Mouse (Mus musculus): ENCODE results near the gene Polr3c. TPM values are rescaled to one million over a fixed set of nuclear protein-coding genes. Genes with fewer than 3 reads are reported as not detected.

Polr3c gene
- total RNA-seq, 1 experiment = 22.2 TPM

- Histone ChIP-seq H3K4me1 (ENCODE audit: control insufficient read depth in 2 of 2, insufficient read depth in 2 of 2, low read length in 2 of 2, poor library complexity in 1 of 2) (peaks cover 0 to 4% of the 10 kb centered on the region in 2 experiments; a peak in 1 of 4 replicates), H3K9me3 (ENCODE audit: control insufficient read depth, insufficient read depth, low read depth, low read length) (no peaks in the 10 kb centered on the region), H3K9ac (ENCODE audit: insufficient read depth, low read depth, low read length, poor library complexity, severe bottlenecking) (no peak overlapping the region), H3K27ac (ENCODE audit: insufficient read depth, low read depth, low read length, poor library complexity, severe bottlenecking) (no peak overlapping the region), H3K36me3 (ENCODE audit: control insufficient read depth, insufficient read depth, low read length, poor library complexity, severe bottlenecking) (peaks cover 17% of the 10 kb centered on the region; the same call in 1 of the 2 replicates), H3K4me3 (ENCODE audit: insufficient read depth in 1 of 2, low read depth in 1 of 2, low read length in 2 of 2, poor library complexity in 1 of 2, severe bottlenecking in 1 of 2) (peak overlapping the region; percentile 22 to 43; a peak in 2 of 4 replicates)
- peak; percentile 65 for DNase-seq (ENCODE audit: low read depth, low spot score)
- in situ Hi-C loops (cut with MboI; ENCODE audit: low sequenced_read_pairs in 2 of 2, unreplicated experiment in 2 of 2) = no loop called here
- TF ChIP-seq MAFK (IDR thresholded peaks at IDR 0.05; ENCODE audit: insufficient read depth, low read depth, low read length) (no peak), ZNF384 (IDR thresholded peaks at IDR 0.05; ENCODE audit: low read depth, low read length) (no peak), CHD2 (IDR thresholded peaks at IDR 0.05; ENCODE audit: low read depth, low read length) (no peak), HCFC1 (IDR thresholded peaks at IDR 0.05; ENCODE audit: borderline replicate concordance, insufficient read depth, low read length) (no peak), ZC3H11A (IDR thresholded peaks at IDR 0.05; ENCODE audit: borderline replicate concordance, low read depth, low read length) (no peak)
These were observed 8.3 kb downstream of the Polr3c start for GRCm38 (mm10) chr3:96719173-96719572.

GRCm38 (mm10) chr3:96715854-96716253, 11.6 kb downstream of the Polr3c start:
- DNase-seq (ENCODE audit: low read depth, low spot score) = no peak
- peaks cover 0 to 4% of the 10 kb centered on the region in 2 experiments; a peak in 1 of 4 replicates for H3K4me1 ChIP-seq (ENCODE audit: control insufficient read depth in 2 of 2, insufficient read depth in 2 of 2, low read length in 2 of 2, poor library complexity in 1 of 2)
- in situ Hi-C loops (cut with MboI; ENCODE audit: low sequenced_read_pairs in 2 of 2, unreplicated experiment in 2 of 2) = no loop called here
- peaks cover 32% of the 10 kb centered on the region for H3K36me3 ChIP-seq (ENCODE audit: control insufficient read depth, insufficient read depth, low read length, poor library complexity, severe bottlenecking)
- TF ChIP-seq CHD2 (IDR thresholded peaks at IDR 0.05; ENCODE audit: low read depth, low read length) (no peak), MAFK (IDR thresholded peaks at IDR 0.05; ENCODE audit: insufficient read depth, low read depth, low read length) (no peak), ZC3H11A (IDR thresholded peaks at IDR 0.05; ENCODE audit: borderline replicate concordance, low read depth, low read length) (no peak), HCFC1 (IDR thresholded peaks at IDR 0.05; ENCODE audit: borderline replicate concordance, insufficient read depth, low read length) (no peak), ZNF384 (IDR thresholded peaks at IDR 0.05; ENCODE audit: low read depth, low read length) (no peak)
- no peak overlapping the region for H3K27ac ChIP-seq (ENCODE audit: insufficient read depth, low read depth, low read length, poor library complexity, severe bottlenecking)
- no peaks in the 10 kb centered on the region for H3K9me3 ChIP-seq (ENCODE audit: control insufficient read depth, insufficient read depth, low read depth, low read length)
- H3K4me3 ChIP-seq (ENCODE audit: insufficient read depth in 1 of 2, low read depth in 1 of 2, low read length in 2 of 2, poor library complexity in 1 of 2, severe bottlenecking in 1 of 2) = no peak overlapping the region
- no peak overlapping the region for H3K9ac ChIP-seq (ENCODE audit: insufficient read depth, low read depth, low read length, poor library complexity, severe bottlenecking)

- Histone ChIP-seq H3K27ac (ENCODE audit: insufficient read depth, low read depth, low read length, poor library complexity, severe bottlenecking) (no peak overlapping the region), H3K9ac (ENCODE audit: insufficient read depth, low read depth, low read length, poor library complexity, severe bottlenecking) (no peak overlapping the region), H3K4me3 (ENCODE audit: insufficient read depth in 1 of 2, low read depth in 1 of 2, low read length in 2 of 2, poor library complexity in 1 of 2, severe bottlenecking in 1 of 2) (no peak overlapping the region), H3K4me1 (ENCODE audit: control insufficient read depth in 2 of 2, insufficient read depth in 2 of 2, low read length in 2 of 2, poor library complexity in 1 of 2) (peaks cover 0 to 1% of the 10 kb centered on the region in 2 experiments; a peak in 1 of 4 replicates), H3K9me3 (ENCODE audit: control insufficient read depth, insufficient read depth, low read depth, low read length) (no peaks in the 10 kb centered on the region), H3K36me3 (ENCODE audit: control insufficient read depth, insufficient read depth, low read length, poor library complexity, severe bottlenecking) (peaks cover 34% of the 10 kb centered on the region)
- no peak for DNase-seq (ENCODE audit: low read depth, low spot score)
- in situ Hi-C loops (cut with MboI; ENCODE audit: low sequenced_read_pairs in 2 of 2, unreplicated experiment in 2 of 2) = no loop called here
- no peak for TF ChIP-seq ZNF384 (IDR thresholded peaks at IDR 0.05; ENCODE audit: low read depth, low read length)
- TF ChIP-seq CHD2 (IDR thresholded peaks at IDR 0.05; ENCODE audit: low read depth, low read length) = no peak
- no peak for TF ChIP-seq HCFC1 (IDR thresholded peaks at IDR 0.05; ENCODE audit: borderline replicate concordance, insufficient read depth, low read length)
- TF ChIP-seq ZC3H11A (IDR thresholded peaks at IDR 0.05; ENCODE audit: borderline replicate concordance, low read depth, low read length) = no peak
- TF ChIP-seq MAFK (IDR thresholded peaks at IDR 0.05; ENCODE audit: insufficient read depth, low read depth, low read length) = no peak
These were observed 13.1 kb downstream of the Polr3c start for GRCm38 (mm10) chr3:96714286-96714685.

- peaks cover 0 to 12% of the 10 kb centered on the region in 2 experiments; a peak in 1 of 4 replicates for H3K4me1 ChIP-seq (ENCODE audit: control insufficient read depth in 2 of 2, insufficient read depth in 2 of 2, low read length in 2 of 2, poor library complexity in 1 of 2)
- TF ChIP-seq ZNF384 (IDR thresholded peaks at IDR 0.05; ENCODE audit: low read depth, low read length) (no peak), CHD2 (IDR thresholded peaks at IDR 0.05; ENCODE audit: low read depth, low read length) (no peak), MAFK (IDR thresholded peaks at IDR 0.05; ENCODE audit: insufficient read depth, low read depth, low read length) (no peak), HCFC1 (IDR thresholded peaks at IDR 0.05; ENCODE audit: borderline replicate concordance, insufficient read depth, low read length) (no peak), ZC3H11A (IDR thresholded peaks at IDR 0.05; ENCODE audit: borderline replicate concordance, low read depth, low read length) (no peak)
- no peak overlapping the region for H3K9ac ChIP-seq (ENCODE audit: insufficient read depth, low read depth, low read length, poor library complexity, severe bottlenecking)
- H3K9me3 ChIP-seq (ENCODE audit: control insufficient read depth, insufficient read depth, low read depth, low read length) = no peaks in the 10 kb centered on the region
- no peak overlapping the region; a peak in 1 of 4 replicates for H3K4me3 ChIP-seq (ENCODE audit: insufficient read depth in 1 of 2, low read depth in 1 of 2, low read length in 2 of 2, poor library complexity in 1 of 2, severe bottlenecking in 1 of 2)
- no peak overlapping the region for H3K27ac ChIP-seq (ENCODE audit: insufficient read depth, low read depth, low read length, poor library complexity, severe bottlenecking)
- H3K36me3 ChIP-seq (ENCODE audit: control insufficient read depth, insufficient read depth, low read length, poor library complexity, severe bottlenecking) = peaks cover 34% of the 10 kb centered on the region
- in situ Hi-C loops (cut with MboI; ENCODE audit: low sequenced_read_pairs in 2 of 2, unreplicated experiment in 2 of 2) = loop anchor here in 1 of 2 experiments (5.0 kb wide), 1 partner anchor 41 kb away; no protein-coding TSS in a partner anchor
- no peak for DNase-seq (ENCODE audit: low read depth, low spot score)
These were observed 18.8 kb downstream of the Polr3c start for GRCm38 (mm10) chr3:96708684-96709064.

All from ES-E14 (cell line).